Mouse (Mus musculus) heart, adult 2 months (tissue): ENCODE measurements at regions not wholly inside any gene's neighbourhood (a gene's known extent, or its start where the extent isn't known, plus 50 kb on each side); places are given as distances from the start of the nearest gene placed in this dataset.
A peak's percentile ranks its signal among the peaks of the same experiment; 100 is the strongest.
"Not testable (repeated sequence)": the region's sequence is repeated elsewhere in the genome, so short reads cannot be mapped to it uniquely, and the experiment has no call there.

Source experiments
- DNase-seq, 2 experiments: peaks; one replicate each; pipeline ENCODE4 v3.0.0; 2021
- H3K27ac ChIP-seq: fragments of 200-600 bp; 2 replicates; pipeline ENCODE4 v1.8.1; 2022
- H3K27me3 ChIP-seq: fragments of 200-500 bp; 2 replicates; pipeline ENCODE4 v1.6.1; 2012; ENCODE audit warnings: mild to moderate bottlenecking, low read length, inconsistent platforms, mixed read lengths; ENCODE audit not compliant: control insufficient read depth, insufficient read depth
- H3K36me3 ChIP-seq: fragments of 200-500 bp; 2 replicates; pipeline ENCODE4 v1.6.1; 2012; ENCODE audit warnings: low read length, inconsistent platforms; ENCODE audit not compliant: control insufficient read depth, insufficient read depth
- H3K4me1 ChIP-seq: fragments of 200-500 bp; 2 replicates; pipeline ENCODE4 v1.6.1; 2011; ENCODE audit warnings: low read length; ENCODE audit not compliant: control insufficient read depth, insufficient read depth
- H3K4me3 ChIP-seq: fragments of 200-600 bp; 2 replicates; pipeline ENCODE4 v1.8.1; 2022
- H3K79me2 ChIP-seq: fragments of 200-500 bp; replicated peaks from 2 replicates; pipeline ENCODE4 v1.6.1; 2012; ENCODE audit warnings: mild to moderate bottlenecking, inconsistent platforms, low read length, moderate library complexity, mixed read lengths; ENCODE audit not compliant: control insufficient read depth, insufficient read depth
- H3K9ac ChIP-seq: fragments of 200-500 bp; 2 replicates; pipeline ENCODE4 v1.6.1; 2012; ENCODE audit warnings: low read depth, mild to moderate bottlenecking, control low read depth, inconsistent platforms, low read length, mixed read lengths
- CTCF ChIP-seq: fragments of 200-600 bp; IDR thresholded peaks from 2 replicates; pipeline ENCODE4 v1.8.1; 2022; ENCODE audit warnings: antibody characterized with exemption, mild to moderate bottlenecking, moderate library complexity
- EP300 ChIP-seq: fragments of 200-500 bp; IDR thresholded peaks from 2 replicates; pipeline ENCODE4 v1.6.1; 2011; ENCODE audit warnings: low read depth, low read length, control low read depth; ENCODE audit not compliant: insufficient read depth
- POLR2A ChIP-seq: fragments of 200-500 bp; IDR thresholded peaks from 2 replicates; pipeline ENCODE4 v1.6.1; 2011; ENCODE audit warnings: mild to moderate bottlenecking, low read depth, low read length, control low read depth; ENCODE audit not compliant: insufficient read depth
- WGBS: fragments of 180-500 bp; shearing (Covaris S2); methylation state at CpG from one replicate; pipeline ENCODE4 v1.1.7; 2018; 5-methylcytosine and 5-hydroxymethylcytosine counted together
- intact Hi-C: fragments of 180-260 bp; cut with DNase I; formaldehyde crosslinking; loops from one replicate; pipeline ENCODE4 v1.15.1; 2025

- Histone ChIP-seq H3K9ac (no peak overlapping the region), H3K79me2 (no peaks in the 10 kb centered on the region), H3K4me3 (no peak overlapping the region), H3K27ac (no peak overlapping the region), H3K4me1 (peaks cover 2% of the 10 kb centered on the region), H3K36me3 (no peaks in the 10 kb centered on the region), H3K27me3 (no peaks in the 10 kb centered on the region)
- peak; percentile 64 for TF ChIP-seq CTCF
- TF ChIP-seq EP300, result no peak
- TF ChIP-seq POLR2A, result no peak
- 41% methylated on average over 7 of the region's 7 CpGs for WGBS
- no peak for DNase-seq
- intact Hi-C loops, result loop anchor here (2.0 to 10.0 kb wide), 2 partner anchors 190 to 360 kb away; partner anchors contain the start of gene Calcrl
Measured at GRCm38 (mm10) chr2:84065061-84065460, 74.7 kb downstream of the Gm13691 start.

GRCm38 (mm10) chr2:84065749-84066148 lies 75.4 kb downstream of the Gm13691 start:
- H3K79me2 ChIP-seq, result no peaks in the 10 kb centered on the region
- no peak overlapping the region for H3K4me3 ChIP-seq
- TF ChIP-seq CTCF, result no peak
- no peak for TF ChIP-seq POLR2A
- TF ChIP-seq EP300, result no peak
- no peak for DNase-seq
- H3K27me3 ChIP-seq, result no peaks in the 10 kb centered on the region
- no peaks in the 10 kb centered on the region for H3K36me3 ChIP-seq
- 67% methylated on average over 2 of the region's 2 CpGs for WGBS
- H3K9ac ChIP-seq, result no peak overlapping the region
- intact Hi-C loops, result loop anchor here (2.0 to 10.0 kb wide), 2 partner anchors 189 to 359 kb away; partner anchors contain the start of gene Calcrl
- no peak overlapping the region for H3K27ac ChIP-seq
- H3K4me1 ChIP-seq, result peaks cover 2% of the 10 kb centered on the region

- Histone ChIP-seq H3K27ac (no peak overlapping the region), H3K4me1 (peaks cover 2% of the 10 kb centered on the region), H3K4me3 (no peak overlapping the region), H3K36me3 (no peaks in the 10 kb centered on the region), H3K9ac (no peak overlapping the region), H3K79me2 (no peaks in the 10 kb centered on the region), H3K27me3 (no peaks in the 10 kb centered on the region)
- intact Hi-C loops, result loop anchor here (10.0 kb wide), 1 partner anchor 189 kb away; no protein-coding TSS in a partner anchor
- TF ChIP-seq CTCF (no peak), EP300 (no peak), POLR2A (no peak)
- no peak for DNase-seq
- WGBS, result 56% methylated on average over 3 of the region's 3 CpGs
Measured at GRCm38 (mm10) chr2:84066151-84066693, 75.9 kb downstream of the Gm13691 start.

- H3K27ac ChIP-seq, result no peak overlapping the region
- H3K4me1 ChIP-seq, result peaks cover 2% of the 10 kb centered on the region
- WGBS, result 64% methylated on average over 6 of the region's 6 CpGs
- no peak overlapping the region for H3K9ac ChIP-seq
- no peak for DNase-seq
- H3K79me2 ChIP-seq, result no peaks in the 10 kb centered on the region
- H3K4me3 ChIP-seq, result no peak overlapping the region
- H3K27me3 ChIP-seq, result no peaks in the 10 kb centered on the region
- TF ChIP-seq POLR2A (no peak), CTCF (no peak), EP300 (no peak)
- no peaks in the 10 kb centered on the region for H3K36me3 ChIP-seq
- intact Hi-C loops, result loop anchor here (10.0 kb wide), 1 partner anchor 188 kb away; no protein-coding TSS in a partner anchor
Measured at GRCm38 (mm10) chr2:84066785-84067526, 76.6 kb downstream of the Gm13691 start.

- Histone ChIP-seq H3K27me3 (no peaks in the 10 kb centered on the region), H3K4me1 (peaks cover 2% of the 10 kb centered on the region), H3K9ac (no peak overlapping the region), H3K4me3 (no peak overlapping the region), H3K36me3 (no peaks in the 10 kb centered on the region), H3K79me2 (no peaks in the 10 kb centered on the region), H3K27ac (no peak overlapping the region)
- intact Hi-C loops, result loop anchor here (10.0 kb wide), 1 partner anchor 186 kb away; no protein-coding TSS in a partner anchor
- TF ChIP-seq EP300, result no peak
- no peak for TF ChIP-seq POLR2A
- TF ChIP-seq CTCF, result no peak
- 70% methylated on average over 4 of the region's 4 CpGs for WGBS
- no peak for DNase-seq
Measured at GRCm38 (mm10) chr2:84068617-84069016, 78.3 kb downstream of the Gm13691 start.

- DNase-seq, H3K27me3 ChIP-seq, H3K27ac ChIP-seq, H3K36me3 ChIP-seq, H3K9ac ChIP-seq, H3K4me3 ChIP-seq, H3K4me1 ChIP-seq, H3K79me2 ChIP-seq: not testable (repeated sequence)
- 74% methylated on average over 1 of the region's 1 CpGs for WGBS
- intact Hi-C loops, result loop anchor here (10.0 kb wide), 1 partner anchor 185 kb away; no protein-coding TSS in a partner anchor
Measured at GRCm38 (mm10) chr2:84069411-84069810, 79.1 kb downstream of the Gm13691 start.
